Mouse (Mus musculus) embryonic facial prominence, embryonic 15.5 days (tissue): Measurements from ENCODE around the gene Aldh5a1. TPM values are rescaled to one million over a fixed set of nuclear protein-coding genes. Genes with fewer than 3 reads are reported as not detected.

Experiments
- ATAC-seq: fragments of 200-750 bp; cut with Nextera tagmentation; 2 replicates; pipeline ENCODE4 v1.8.0; 2017; ENCODE audit warnings: low read depth, moderate TSS enrichment; ENCODE audit not compliant: insufficient number of reproducible peaks, low FRiP score, low TSS enrichment
- H3K27ac ChIP-seq: fragments of 300-500 bp; sonication (generic); replicated peaks from 2 replicates; pipeline ENCODE4 v1.5.1; 2015; ENCODE audit warnings: mild to moderate bottlenecking, inconsistent platforms
- H3K27me3 ChIP-seq: fragments of 300-500 bp; sonication (generic); 2 replicates; pipeline ENCODE4 v1.6.1; 2015; ENCODE audit warnings: inconsistent platforms
- H3K36me3 ChIP-seq: fragments of 300-500 bp; sonication (generic); 2 replicates; pipeline ENCODE4 v1.6.1; 2015; ENCODE audit warnings: mild to moderate bottlenecking, inconsistent platforms
- H3K4me1 ChIP-seq: fragments of 300-500 bp; sonication (generic); 2 replicates; pipeline ENCODE4 v1.6.1; 2015; ENCODE audit warnings: inconsistent platforms
- H3K4me2 ChIP-seq: fragments of 300-500 bp; sonication (generic); replicated peaks from 2 replicates; pipeline ENCODE4 v1.6.1; 2015; ENCODE audit warnings: mild to moderate bottlenecking, inconsistent platforms
- H3K4me3 ChIP-seq: fragments of 300-500 bp; sonication (generic); replicated peaks from 2 replicates; pipeline ENCODE4 v1.5.1; 2015; ENCODE audit warnings: mild to moderate bottlenecking, inconsistent platforms
- H3K9ac ChIP-seq: fragments of 300-500 bp; sonication (generic); 2 replicates; pipeline ENCODE4 v1.6.1; 2015; ENCODE audit warnings: inconsistent platforms
- H3K9me3 ChIP-seq: fragments of 300-500 bp; sonication (generic); replicated peaks from 2 replicates; pipeline ENCODE4 v1.6.1; 2016; ENCODE audit warnings: inconsistent platforms
- WGBS: fragments of 180-500 bp; shearing (Covaris S2); methylation state at CpG from one replicate; pipeline ENCODE4 v1.1.7; 2015; 5-methylcytosine and 5-hydroxymethylcytosine counted together
- polyA plus RNA-seq: library from polyadenylated mRNA; unstranded; fragments of >200 nt; fragmentation: Nextera tagmentation; extraction: Ambion mirVana; gene quantifications from 2 replicates; pipeline ENCODE4 v1.2.1, GENCODE M21; 2015

Aldh5a1 gene
- polyA plus RNA-seq, 1 experiment from 2014 or later = 5.7 TPM

GRCm38 (mm10) chr13:24866430-24867402 is 70.7 kb downstream of the Aldh5a1 start:
- no peak for ATAC-seq
- Histone ChIP-seq H3K4me1 (no peaks in the 10 kb centered on the region), H3K9ac (no peak overlapping the region), H3K36me3 (no peaks in the 10 kb centered on the region), H3K27me3 (no peaks in the 10 kb centered on the region), H3K4me3 (no peak overlapping the region), H3K9me3 (no peaks in the 10 kb centered on the region), H3K4me2 (no peak overlapping the region), H3K27ac (no peak overlapping the region)
- WGBS = 64% methylated on average over 9 of the region's 9 CpGs

- H3K9ac ChIP-seq = no peak overlapping the region
- no peaks in the 10 kb centered on the region for H3K27me3 ChIP-seq
- no peak overlapping the region for H3K4me3 ChIP-seq
- no peaks in the 10 kb centered on the region for H3K9me3 ChIP-seq
- H3K36me3 ChIP-seq = no peaks in the 10 kb centered on the region
- H3K27ac ChIP-seq = no peak overlapping the region
- 63% methylated on average over 7 of the region's 7 CpGs for WGBS
- no peak for ATAC-seq
- no peaks in the 10 kb centered on the region for H3K4me1 ChIP-seq
- H3K4me2 ChIP-seq = no peak overlapping the region
Observed at GRCm38 (mm10) chr13:24862520-24862919, 74.9 kb downstream of the Aldh5a1 start.

- ATAC-seq = no peak
- WGBS = 69% methylated on average over 7 of the region's 7 CpGs
- no peaks in the 10 kb centered on the region for H3K4me1 ChIP-seq
- no peaks in the 10 kb centered on the region for H3K36me3 ChIP-seq
- H3K4me3 ChIP-seq = no peak overlapping the region
- H3K9me3 ChIP-seq = no peaks in the 10 kb centered on the region
- H3K27me3 ChIP-seq = no peaks in the 10 kb centered on the region
- H3K9ac ChIP-seq = no peak overlapping the region
- no peak overlapping the region for H3K27ac ChIP-seq
- H3K4me2 ChIP-seq = no peak overlapping the region
Observed at GRCm38 (mm10) chr13:24862021-24862420, 75.4 kb downstream of the Aldh5a1 start.

GRCm38 (mm10) chr13:24861084-24861483 is 76.4 kb downstream of the Aldh5a1 start:
- Histone ChIP-seq H3K27ac (no peak overlapping the region), H3K9ac (no peak overlapping the region), H3K4me2 (no peak overlapping the region), H3K4me3 (no peak overlapping the region), H3K9me3 (no peaks in the 10 kb centered on the region), H3K36me3 (no peaks in the 10 kb centered on the region), H3K27me3 (no peaks in the 10 kb centered on the region), H3K4me1 (no peaks in the 10 kb centered on the region)
- WGBS = 75% methylated on average over 12 of the region's 12 CpGs
- ATAC-seq = no peak

GRCm38 (mm10) chr13:24859115-24859514 is 78.3 kb downstream of the Aldh5a1 start:
- H3K9ac ChIP-seq = no peak overlapping the region
- H3K4me1 ChIP-seq = no peaks in the 10 kb centered on the region
- H3K36me3 ChIP-seq = no peaks in the 10 kb centered on the region
- H3K4me2 ChIP-seq = no peak overlapping the region
- no peak overlapping the region for H3K4me3 ChIP-seq
- ATAC-seq = no peak
- H3K27me3 ChIP-seq = no peaks in the 10 kb centered on the region
- no peak overlapping the region for H3K27ac ChIP-seq
- H3K9me3 ChIP-seq = no peaks in the 10 kb centered on the region

Other genes starting within 250 kb of the Aldh5a1 start
- gene Armh2, start 196.4 kb downstream of the Aldh5a1 start, polyA plus RNA-seq = not detected in 2 replicates
- 69.0 and 72.2 TPM in 2 replicates for gene Gmnn, start 175.7 kb downstream of the Aldh5a1 start, polyA plus RNA-seq
- gene BC005537, start 136.0 kb downstream of the Aldh5a1 start, polyA plus RNA-seq = 14.4 and 16.0 TPM in 2 replicates
- gene Acot13, start 106.1 kb downstream of the Aldh5a1 start, polyA plus RNA-seq = 74.7 and 75.0 TPM in 2 replicates
- 48.0 and 49.4 TPM in 2 replicates for gene Tdp2, start 106.0 kb downstream of the Aldh5a1 start, polyA plus RNA-seq
- 0.88 and 1.3 TPM in 2 replicates for gene D130043K22Rik, start 92.5 kb downstream of the Aldh5a1 start, polyA plus RNA-seq
- gene Gpld1, start 5.5 kb upstream of the Aldh5a1 start, polyA plus RNA-seq = 3.7 and 4.4 TPM in 2 replicates
- gene Mrs2, start 82.7 kb upstream of the Aldh5a1 start, polyA plus RNA-seq = 11.5 and 13.8 TPM in 2 replicates
- gene Dcdc2a, start 118.3 kb upstream of the Aldh5a1 start, polyA plus RNA-seq = 3.0 and 4.5 TPM in 2 replicates